Mouse (Mus musculus) macrophage (primary cell): ENCODE results near the gene Fpr2. TPM values are rescaled to one million over a fixed set of nuclear protein-coding genes. Genes with fewer than 3 reads are reported as not detected.
"Not testable (repeated sequence)": the region's sequence is repeated elsewhere in the genome, so short reads cannot be mapped to it uniquely, and the experiment has no call there.

ENCODE experiments used
- H3K27ac ChIP-seq: fragments of 350-480 bp; formaldehyde crosslinking; 2 replicates; pipeline ENCODE4 v1.9.0; 2021
- H3K36me3 ChIP-seq: fragments of 350-480 bp; formaldehyde crosslinking; 2 replicates; pipeline ENCODE4 v1.9.0; 2021; ENCODE audit errors: inconsistent target
- H3K4me3 ChIP-seq: fragments of 350-480 bp; formaldehyde crosslinking; 2 replicates; pipeline ENCODE4 v1.9.0; 2021; ENCODE audit errors: inconsistent target
- H3K79me2 ChIP-seq: fragments of 350-480 bp; formaldehyde crosslinking; 2 replicates; pipeline ENCODE4 v1.9.0; 2021; ENCODE audit errors: inconsistent target
- WGBS: methylation state at CpG from one replicate; pipeline ENCODE4 v1.1.7; 2026; ENCODE audit warnings: inconsistent platforms; ENCODE audit not compliant: missing documents; 5-methylcytosine and 5-hydroxymethylcytosine counted together
- polyA plus RNA-seq: library from polyadenylated mRNA; stranded (reverse); fragments of 250-400 nt; gene quantifications from 3 replicates; pipeline ENCODE4 v1.2.4, GENCODE M21; 2018; ENCODE audit warnings: inconsistent platforms

Gene Fpr2
- polyA plus RNA-seq, 1 experiment from 2014 or later: 1.1 TPM

DNA sequence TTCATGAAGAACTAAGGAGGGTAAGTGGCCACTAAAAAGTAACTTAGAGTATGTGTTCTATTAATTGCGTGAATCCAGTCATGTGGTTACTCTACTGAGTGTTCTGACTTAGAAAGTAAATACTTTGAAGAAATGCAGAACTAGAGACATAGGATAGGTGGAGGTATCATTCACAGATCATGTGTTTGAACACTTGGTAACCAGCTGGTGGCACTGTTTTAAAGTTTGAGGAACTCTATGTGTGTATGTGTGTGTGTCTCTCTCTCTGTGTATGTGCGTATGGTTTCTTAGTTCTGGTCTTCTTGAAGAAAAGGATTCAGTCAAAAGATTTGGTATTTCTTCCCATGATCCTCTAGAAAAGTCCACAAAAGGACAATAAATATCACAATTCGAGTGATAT is 27.5 kb upstream of the Fpr2 start:
- Histone ChIP-seq H3K4me3 (no peak overlapping the region), H3K36me3 (no peaks in the 10 kb centered on the region), H3K27ac (no peak overlapping the region), H3K79me2 (no peaks in the 10 kb centered on the region)
- WGBS: 50% methylated on average over 1 of the region's 3 CpGs

DNA sequence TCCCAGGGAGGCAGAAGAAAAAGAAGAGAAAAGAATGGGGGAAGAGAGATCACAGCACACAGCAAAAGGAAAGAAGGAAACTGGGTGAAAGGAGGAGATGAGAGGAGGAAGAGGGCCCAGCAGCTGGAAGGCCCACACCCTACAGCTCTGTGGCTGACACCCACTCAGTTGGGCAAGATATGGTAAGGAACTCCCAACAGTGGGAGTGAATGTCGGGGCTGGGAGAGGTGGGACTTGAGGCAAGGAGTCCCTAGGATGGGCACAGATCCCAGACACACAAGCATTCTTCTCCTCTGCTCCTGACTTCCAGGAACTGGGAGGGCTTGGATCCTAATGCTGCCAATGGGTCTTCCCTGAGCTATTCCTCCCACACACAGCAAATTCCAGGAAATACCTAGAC is 25.3 kb upstream of the Fpr2 start:
- Histone ChIP-seq H3K79me2 (no peaks in the 10 kb centered on the region), H3K4me3 (no peak overlapping the region), H3K27ac (no peak overlapping the region), H3K36me3 (no peaks in the 10 kb centered on the region)
- WGBS: 43% methylated on average over 1 of the region's 1 CpGs

DNA sequence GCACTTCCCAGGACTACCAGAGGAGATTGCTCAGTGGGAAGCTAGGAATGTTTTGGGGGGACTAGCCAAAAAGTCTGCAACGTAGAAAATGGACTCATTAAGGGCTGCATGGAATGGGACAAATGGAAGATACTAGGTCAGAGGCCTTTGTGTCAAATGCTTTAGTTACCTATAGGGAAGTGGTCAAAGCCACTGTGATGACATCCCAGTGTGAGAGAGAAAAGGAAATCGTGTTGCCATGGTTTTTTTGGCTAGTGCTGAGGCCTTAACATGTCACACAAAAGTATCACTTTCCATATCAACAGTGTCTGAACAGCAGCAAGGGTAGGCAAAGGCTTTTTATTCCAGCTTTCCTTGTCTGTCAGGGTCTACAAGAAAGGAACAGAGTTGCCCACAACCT is 22.5 kb upstream of the Fpr2 start:
- no peaks in the 10 kb centered on the region for H3K36me3 ChIP-seq
- no peaks in the 10 kb centered on the region for H3K79me2 ChIP-seq
- no peak overlapping the region for H3K4me3 ChIP-seq
- WGBS: 54% methylated on average over 2 of the region's 2 CpGs
- H3K27ac ChIP-seq: 0 out of 2 replicates have a peak overlapping the region, but pooled peaks have one; percentile 17

DNA sequence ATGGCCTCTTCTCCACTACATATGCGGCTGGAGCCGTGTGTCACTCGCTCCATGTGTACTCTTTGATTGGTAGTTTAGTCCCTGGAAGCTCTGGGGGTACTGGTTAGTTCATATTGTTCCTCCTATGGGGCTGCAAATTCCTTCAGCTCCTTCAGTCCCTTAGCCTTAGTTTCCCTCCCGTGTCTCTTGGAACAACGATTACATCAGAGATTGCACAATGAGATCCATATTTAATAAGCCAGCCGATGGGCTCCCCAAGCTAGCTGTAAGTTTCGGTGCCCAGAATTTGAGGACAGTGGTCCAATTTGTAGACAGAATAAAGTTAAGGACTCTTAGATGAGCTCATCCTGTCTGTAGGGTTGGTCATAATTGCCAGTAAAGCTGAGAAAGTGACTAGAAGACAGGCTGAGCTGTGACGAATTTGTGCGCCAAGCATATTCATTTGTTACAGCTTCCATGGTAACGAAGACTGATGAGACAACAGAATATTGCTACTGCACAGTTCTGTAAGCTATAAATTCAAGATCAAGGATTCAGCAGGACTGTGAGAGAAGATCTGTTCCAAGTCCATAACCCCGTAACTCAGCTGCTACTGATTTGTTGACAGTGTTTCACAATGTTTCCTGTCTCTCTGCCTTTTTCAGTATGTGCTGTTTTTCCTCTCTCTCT is 20.7 kb upstream of the Fpr2 start:
- 56% methylated on average over 11 of the region's 11 CpGs for WGBS
- Histone ChIP-seq H3K79me2 (no peaks in the 10 kb centered on the region), H3K36me3 (no peaks in the 10 kb centered on the region), H3K4me3 (no peak overlapping the region), H3K27ac (peak overlapping the region; percentile 54)

DNA sequence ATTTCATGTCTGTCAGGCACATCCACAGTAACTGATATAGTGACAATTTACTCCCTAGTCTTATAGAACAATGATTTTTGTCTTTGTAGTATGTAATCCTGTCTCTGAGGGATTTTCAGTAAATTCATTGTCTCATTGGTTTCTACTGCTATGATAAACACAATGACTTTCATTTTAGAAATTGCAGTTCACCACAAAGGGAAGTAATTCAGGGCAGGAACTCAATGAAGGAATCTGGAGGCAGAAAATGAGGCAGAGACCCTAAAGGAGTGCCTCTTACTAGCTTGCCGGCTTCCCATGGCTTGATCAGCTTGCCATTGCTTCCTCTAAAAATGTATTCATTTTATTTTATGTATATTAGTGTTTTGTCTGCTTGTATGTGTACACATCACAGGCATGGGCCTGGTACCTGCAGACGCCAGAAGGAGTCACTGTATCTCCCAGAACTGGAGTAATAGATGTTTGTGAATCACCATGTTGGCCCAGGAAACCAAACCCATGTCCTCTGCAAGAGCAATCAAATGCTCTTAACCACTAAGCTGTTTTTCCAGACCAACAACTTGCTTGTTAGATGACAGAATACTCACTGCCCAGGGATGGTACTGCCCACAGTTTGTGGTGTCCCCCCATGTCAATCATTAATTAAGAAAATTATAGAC is 16.6 kb upstream of the Fpr2 start:
- Histone ChIP-seq H3K36me3 (no peaks in the 10 kb centered on the region), H3K27ac (peak overlapping the region; percentile 90), H3K4me3 (no peak overlapping the region), H3K79me2 (no peaks in the 10 kb centered on the region)
- WGBS: 15% methylated on average over 2 of the region's 2 CpGs

DNA sequence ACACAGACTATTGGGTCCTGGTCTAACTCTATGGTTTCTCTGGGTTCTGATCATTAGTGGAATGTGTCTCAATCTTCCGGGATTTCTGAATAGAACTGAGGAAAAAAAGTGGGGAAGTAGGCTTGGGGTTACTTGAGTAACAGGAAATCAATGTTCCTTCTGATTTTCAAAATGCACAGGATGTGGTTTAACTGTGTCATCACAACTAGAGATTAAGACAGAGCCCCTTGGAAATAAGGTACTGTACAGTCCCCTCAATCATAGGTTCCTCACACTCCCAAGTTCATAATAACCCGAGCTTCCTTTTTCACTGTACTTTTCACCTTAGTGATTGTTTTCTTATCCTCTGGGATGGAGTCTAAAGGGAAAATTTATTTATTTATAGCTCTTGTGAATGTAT is 15.9 kb upstream of the Fpr2 start:
- WGBS: 0% methylated on average over 2 of the region's 2 CpGs
- Histone ChIP-seq H3K79me2 (no peaks in the 10 kb centered on the region), H3K27ac (peak overlapping the region; percentile 90), H3K36me3 (no peaks in the 10 kb centered on the region), H3K4me3 (no peak overlapping the region)

DNA sequence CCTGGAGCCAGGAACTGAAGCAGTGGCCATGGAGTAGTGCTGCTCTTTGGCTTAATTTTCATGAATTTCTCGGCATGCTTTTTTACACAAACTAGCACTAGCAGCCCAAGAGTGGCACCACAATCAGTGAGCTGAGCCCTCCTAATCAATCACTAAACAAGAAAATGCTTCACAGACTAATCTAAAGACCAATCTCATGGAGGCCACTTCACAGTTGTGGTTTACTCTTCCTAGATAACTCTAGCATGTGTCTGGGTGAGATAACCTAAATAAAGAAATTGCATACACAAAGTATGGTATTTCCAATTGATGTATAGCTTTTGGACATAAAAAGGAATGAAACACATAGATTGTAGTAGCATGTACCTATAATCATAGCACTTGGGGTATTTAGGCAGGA is 8.3 kb upstream of the Fpr2 start:
- Histone ChIP-seq H3K4me3 (no peak overlapping the region), H3K27ac (no peak overlapping the region), H3K79me2 (no peaks in the 10 kb centered on the region), H3K36me3 (no peaks in the 10 kb centered on the region)
- 100% methylated on average over 1 of the region's 1 CpGs for WGBS

DNA sequence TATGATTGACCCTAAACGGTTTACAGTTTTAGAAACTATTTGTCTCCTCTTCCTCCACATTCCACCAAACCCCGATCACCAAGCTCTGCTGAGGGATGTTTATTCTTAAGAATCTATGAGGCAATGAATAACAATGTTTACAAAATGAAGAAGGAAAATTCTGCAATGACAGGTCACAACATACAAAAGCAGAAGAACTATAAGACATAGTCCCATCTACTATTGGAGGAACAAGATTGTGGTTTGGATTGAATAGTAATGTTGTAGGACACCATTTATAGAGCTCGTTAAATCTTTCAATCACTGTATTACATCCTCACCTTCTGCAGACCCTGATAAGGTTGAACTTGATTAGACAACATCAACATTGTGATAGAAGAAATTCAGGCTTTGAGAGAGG is 5.0 kb upstream of the Fpr2 start:
- WGBS: 87% methylated on average over 3 of the region's 3 CpGs
- Histone ChIP-seq H3K36me3 (no peaks in the 10 kb centered on the region), H3K79me2 (no peaks in the 10 kb centered on the region), H3K4me3 (no peak overlapping the region), H3K27ac (no peak overlapping the region)

DNA sequence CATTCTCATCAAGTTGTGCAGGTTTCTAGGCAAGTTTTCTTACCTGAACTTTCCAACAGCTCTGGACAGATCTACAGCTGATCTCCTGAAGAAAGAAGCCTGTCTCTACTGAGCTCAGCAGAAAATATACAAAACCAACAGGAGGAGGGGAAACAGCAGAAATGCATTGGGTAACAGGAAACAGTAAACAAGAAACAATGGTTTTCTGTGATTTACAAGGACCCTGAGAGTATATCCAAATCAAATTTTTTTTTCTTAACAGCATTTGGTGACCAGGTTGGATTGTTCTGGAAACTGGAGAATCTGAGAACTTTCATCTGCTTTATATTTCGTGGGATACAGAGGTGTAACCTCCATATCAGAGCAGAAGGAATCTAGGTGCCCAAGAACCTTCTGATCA is 3.8 kb upstream of the Fpr2 start, which contains the start of gene Fpr1:
Gene Fpr1 (minus strand): TSS at position 101 of the 400 bp plus-strand sequence.
- H3K36me3 ChIP-seq: no peaks in the 10 kb centered on the region
- no peaks in the 10 kb centered on the region for H3K79me2 ChIP-seq
- no peak within 1 kb of the TSS for H3K4me3 ChIP-seq
- 95% methylated on average over 1 of the region's 1 CpGs for WGBS
- no peak within 1 kb of the TSS for H3K27ac ChIP-seq

DNA sequence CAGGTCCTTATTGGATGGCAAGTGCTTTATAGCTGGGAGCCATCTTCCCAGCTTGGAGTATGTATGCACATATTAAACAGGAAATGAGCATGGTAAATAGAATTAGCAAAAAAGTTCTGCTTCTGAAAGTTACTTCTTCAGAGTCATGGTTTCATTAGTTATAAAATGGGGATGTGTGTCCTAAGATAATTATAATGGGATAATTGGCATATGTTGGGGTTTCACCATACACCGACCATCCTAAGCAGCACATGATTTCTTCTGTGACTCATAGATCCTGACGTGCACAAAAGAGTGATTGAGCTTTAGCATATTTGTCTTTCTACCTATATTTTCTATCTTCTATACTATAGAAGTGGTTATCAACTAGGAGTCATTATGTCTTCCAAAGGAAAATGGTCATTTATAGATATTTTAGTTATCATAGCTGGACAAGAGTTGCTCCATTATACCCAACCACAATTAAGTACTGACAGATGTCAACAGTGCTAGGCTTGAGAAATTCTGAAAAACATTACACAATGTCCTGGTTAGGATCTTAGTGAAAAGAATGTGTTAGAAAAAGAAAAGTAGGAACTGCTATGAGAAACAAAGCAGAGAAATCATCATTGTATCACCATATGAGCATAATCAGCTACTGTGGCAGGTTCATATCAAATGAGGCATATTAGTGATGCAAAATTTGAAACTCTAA is 2.3 kb downstream of the Fpr2 start:
- Histone ChIP-seq H3K79me2 (no peaks in the 10 kb centered on the region), H3K27ac (no peak overlapping the region), H3K4me3 (no peak overlapping the region), H3K36me3 (no peaks in the 10 kb centered on the region)
- 25% methylated on average over 2 of the region's 2 CpGs for WGBS

DNA sequence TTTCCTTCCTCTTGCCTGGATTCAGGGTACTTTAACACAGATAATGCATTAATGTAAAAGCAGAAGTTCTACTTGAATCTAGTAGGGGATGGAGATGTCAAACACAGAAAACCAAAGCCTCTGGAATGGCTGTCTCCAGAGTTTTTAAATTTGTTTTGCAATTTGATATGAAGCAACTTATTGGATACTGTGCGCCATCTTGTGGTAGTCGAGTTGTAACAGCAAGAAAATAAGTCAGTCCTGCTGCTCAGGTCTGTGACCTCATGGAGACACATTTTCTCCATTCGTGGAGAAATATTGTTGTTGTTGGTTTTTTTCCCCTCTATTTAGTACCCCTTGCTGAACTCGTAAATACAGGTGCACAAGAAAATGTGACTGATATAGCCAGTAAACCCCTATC is 8.4 kb downstream of the Fpr2 start:
- no peaks in the 10 kb centered on the region for H3K36me3 ChIP-seq
- WGBS: 0% methylated on average over 2 of the region's 4 CpGs
- no peaks in the 10 kb centered on the region for H3K79me2 ChIP-seq
- H3K4me3 ChIP-seq: no peak overlapping the region
- H3K27ac ChIP-seq: no peak overlapping the region

DNA sequence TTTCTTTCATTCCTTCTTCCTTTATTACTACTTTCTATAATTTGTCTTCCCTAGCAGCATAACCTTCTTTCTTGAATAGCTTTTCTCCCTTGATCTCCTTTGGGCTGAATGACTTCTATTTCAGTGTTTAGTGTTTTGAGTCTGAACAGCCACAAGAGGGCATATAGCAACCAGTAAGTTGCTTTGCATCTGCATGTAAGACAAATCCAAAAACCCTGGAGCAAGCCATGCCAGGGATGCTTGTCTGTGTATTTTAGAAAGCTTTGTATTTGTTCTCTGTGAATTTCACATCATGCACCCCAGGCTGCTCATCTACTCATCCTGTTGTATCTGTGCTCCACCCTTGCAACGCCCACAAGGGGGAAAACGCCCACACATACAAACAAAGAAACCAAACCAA is 11.6 kb downstream of the Fpr2 start:
- Histone ChIP-seq H3K4me3 (no peak overlapping the region), H3K79me2 (no peaks in the 10 kb centered on the region), H3K27ac (no peak overlapping the region), H3K36me3 (no peaks in the 10 kb centered on the region)
- WGBS: 85% methylated on average over 2 of the region's 2 CpGs

DNA sequence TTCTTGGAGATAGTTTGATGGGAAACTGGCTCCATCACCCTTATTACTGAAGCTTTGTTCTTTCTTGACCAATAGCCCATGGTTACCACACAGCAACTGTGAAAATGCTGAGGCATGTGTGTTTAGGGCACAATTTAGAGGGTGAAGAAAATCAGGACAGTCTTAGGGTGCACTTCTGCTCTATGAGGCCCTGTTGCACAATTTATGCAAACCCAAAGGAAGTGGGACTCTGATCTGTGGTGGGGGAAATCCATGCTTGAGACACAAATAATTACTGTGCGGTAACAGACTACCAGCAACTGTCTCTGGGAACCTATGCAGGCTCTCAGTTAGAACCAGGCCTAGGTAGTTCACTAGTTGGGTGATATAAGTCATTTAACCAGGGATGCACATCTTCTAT is 13.1 kb downstream of the Fpr2 start:
- WGBS: 0% methylated on average over 1 of the region's 1 CpGs
- no peaks in the 10 kb centered on the region for H3K36me3 ChIP-seq
- H3K27ac ChIP-seq: no peak overlapping the region
- H3K79me2 ChIP-seq: no peaks in the 10 kb centered on the region
- H3K4me3 ChIP-seq: no peak overlapping the region

DNA sequence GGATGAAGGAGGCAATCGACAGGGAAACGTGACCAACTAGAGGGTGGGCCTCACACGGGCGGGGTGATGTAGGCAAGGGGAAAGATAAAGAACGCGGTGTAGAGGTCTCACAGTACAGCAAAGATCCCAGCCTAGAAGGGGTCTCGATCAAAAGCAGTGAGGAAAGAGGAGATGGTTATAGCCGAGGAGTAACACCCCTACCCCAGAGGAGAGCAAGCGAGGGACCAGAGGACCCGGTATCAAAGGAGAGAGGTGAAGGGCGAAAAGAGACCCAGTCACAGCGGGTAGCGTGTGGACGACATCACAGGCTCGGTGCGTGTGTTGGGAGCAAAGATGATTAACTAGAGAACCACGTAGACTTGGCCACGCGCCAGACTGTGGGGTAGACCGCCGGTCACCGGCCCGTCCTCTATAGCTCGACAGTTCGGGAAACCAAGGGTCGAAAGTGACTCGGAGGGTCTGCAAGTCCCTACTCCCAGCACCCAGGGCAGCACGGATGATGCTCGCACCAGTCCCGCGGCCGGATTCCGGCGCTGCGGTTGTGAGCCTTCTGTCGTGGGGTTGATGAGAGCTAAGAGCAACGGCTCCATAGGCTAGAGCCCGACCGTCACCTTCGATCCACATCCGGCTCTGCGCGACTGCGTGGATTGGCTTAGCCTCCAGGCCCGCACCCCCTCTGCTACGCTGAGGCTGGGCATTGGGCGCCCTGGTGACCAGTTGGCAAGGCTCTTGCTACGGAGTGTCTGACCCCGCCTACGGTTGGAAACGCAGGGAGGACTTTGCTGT is 22.2 kb downstream of the Fpr2 start:
- H3K27ac ChIP-seq: no peak overlapping the region
- peak overlapping the region; percentile 42 for H3K4me3 ChIP-seq
- H3K36me3 ChIP-seq: no peaks in the 10 kb centered on the region
- no peaks in the 10 kb centered on the region for H3K79me2 ChIP-seq
- WGBS: 16% methylated on average over 51 of the region's 51 CpGs

DNA sequence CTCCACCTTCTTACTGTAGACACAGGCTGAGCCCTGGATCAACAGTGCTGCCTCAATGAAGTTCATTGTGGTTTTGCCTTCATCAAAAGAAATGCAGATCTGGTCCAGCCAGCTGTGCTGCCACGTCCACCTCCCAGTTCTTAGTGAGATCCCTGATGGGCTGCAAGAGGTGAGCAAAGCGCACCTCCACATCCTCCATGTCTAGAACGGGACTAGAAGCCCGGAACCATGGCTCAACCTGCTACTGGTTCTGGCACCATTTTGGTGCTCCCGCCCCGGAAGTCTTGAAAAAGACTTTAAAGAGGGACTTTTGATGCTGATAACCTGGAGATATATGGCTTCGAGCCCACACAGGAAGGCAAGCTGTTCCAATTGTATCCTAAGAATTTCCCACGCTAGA is 25.0 kb downstream of the Fpr2 start:
- 87% methylated on average over 8 of the region's 8 CpGs for WGBS
- H3K36me3 ChIP-seq, H3K27ac ChIP-seq, H3K4me3 ChIP-seq, H3K79me2 ChIP-seq: not testable (repeated sequence)
